Mouse (Mus musculus): ENCODE results near the gene Rcan2. TPM values are rescaled to one million over a fixed set of nuclear protein-coding genes. Genes with fewer than 3 reads are reported as not detected.

Gene Rcan2
- total RNA-seq, 2 experiments from 2014 or later = 40.3 to 80.7 TPM

GRCm38 (mm10) chr17:43959797-43960196 lies 158.6 kb downstream of the Rcan2 start:
- intact Hi-C loops (cut with DNase I) = no loop called here
- H3K27ac ChIP-seq = no peak overlapping the region
- DNase-seq = no peak
- TF ChIP-seq CTCF (IDR thresholded peaks at IDR 0.05) = no peak
- H3K4me3 ChIP-seq = no peak overlapping the region

DNA sequence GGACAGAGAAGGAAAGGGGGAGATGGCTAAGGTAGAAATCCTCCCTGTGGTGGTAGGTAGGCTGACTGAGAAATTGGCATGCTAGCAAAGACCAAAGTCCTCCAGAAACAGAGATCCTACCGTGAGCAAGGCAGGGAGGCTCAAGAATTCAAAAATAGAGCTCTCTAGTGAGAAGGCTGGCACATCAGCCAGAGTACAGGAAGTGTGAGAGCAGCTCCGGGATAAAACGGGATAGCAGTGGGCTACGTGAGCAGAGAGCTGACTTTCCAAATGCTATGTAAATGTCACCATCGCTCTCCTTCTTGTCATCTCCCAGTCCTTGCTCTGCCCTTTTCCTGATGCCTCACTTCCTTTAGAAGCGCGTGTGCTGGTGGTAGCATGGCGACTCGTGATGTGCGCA lies 168.8 kb downstream of the Rcan2 start:
- Histone ChIP-seq H3K4me3 (no peak overlapping the region), H3K27ac (no peak overlapping the region)
- intact Hi-C loops (cut with DNase I) = no loop called here
- no peak for TF ChIP-seq CTCF (IDR thresholded peaks at IDR 0.05)
- no peak for DNase-seq

DNA sequence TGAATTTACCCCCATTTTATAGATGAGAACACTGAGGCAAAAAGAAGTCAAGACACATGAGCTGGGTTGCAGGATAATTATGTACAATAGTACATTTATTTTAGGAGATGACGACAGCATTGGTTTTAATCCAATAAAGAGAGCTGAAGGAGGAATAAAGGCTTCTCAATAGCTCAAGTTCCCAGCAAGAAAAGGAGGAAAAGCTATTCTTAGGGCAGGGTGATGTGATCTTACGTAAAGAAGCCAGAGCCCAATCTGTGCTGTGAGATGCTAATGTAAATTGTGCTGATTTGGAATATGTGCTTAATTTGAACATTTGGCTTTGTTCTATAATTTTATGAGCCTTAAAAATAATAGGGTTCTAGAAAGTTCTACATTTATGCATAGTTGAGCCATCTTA lies 176.4 kb downstream of the Rcan2 start:
- intact Hi-C loops (cut with DNase I) = no loop called here

DNA sequence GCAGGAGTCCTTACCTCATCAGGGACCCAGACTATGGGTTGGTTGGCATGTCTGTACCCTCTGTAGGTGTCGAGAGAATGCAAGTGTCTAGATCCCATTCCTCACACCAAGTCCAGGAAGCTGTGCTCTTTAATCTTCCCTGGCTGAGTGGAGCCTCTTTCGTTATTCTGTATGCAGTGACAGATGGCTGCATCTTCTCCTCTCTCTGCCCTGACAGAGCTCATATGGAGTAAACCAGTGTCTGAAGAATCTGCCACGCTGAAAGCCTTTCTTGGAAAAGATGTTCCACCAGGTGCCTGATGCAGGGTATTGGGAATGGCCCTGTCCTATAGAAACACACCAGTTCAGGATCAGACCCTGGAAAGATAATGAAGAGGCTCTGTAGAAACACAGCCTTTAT lies 178.8 kb downstream of the Rcan2 start:
- no peak overlapping the region for H3K27ac ChIP-seq
- intact Hi-C loops (cut with DNase I) = no loop called here
- no peak for DNase-seq

More for the DNA sequence above, 176.4 kb downstream of the Rcan2 start:
- peak overlapping the region; percentile 48; the same call in 1 of the 2 replicates for H3K27ac ChIP-seq
- no peak overlapping the region for H3K4me3 ChIP-seq
- no peak for DNase-seq
- no peak for TF ChIP-seq CTCF (IDR thresholded peaks at IDR 0.05)

DNA sequence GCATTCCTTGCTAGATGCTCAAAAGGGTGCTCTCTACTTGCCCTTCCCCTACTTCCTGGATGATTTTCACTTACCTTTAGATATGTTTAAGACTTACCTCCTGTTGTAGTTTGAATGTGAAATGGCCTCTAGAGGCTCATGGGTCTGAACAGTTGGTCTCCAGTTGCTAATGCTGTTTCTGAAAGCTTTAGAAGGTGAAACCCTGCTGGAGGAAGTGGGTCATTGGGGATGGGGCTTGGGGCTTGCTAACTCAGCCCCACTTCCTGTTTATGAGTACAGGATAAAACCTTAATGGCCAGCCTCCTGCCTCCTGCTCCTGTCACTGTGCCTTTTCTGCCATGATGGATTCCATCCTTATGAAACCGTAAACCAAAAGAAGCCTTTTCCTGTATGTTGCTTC lies 181.4 kb downstream of the Rcan2 start:
- intact Hi-C loops (cut with DNase I) = no loop called here

More for the DNA sequence above, 178.8 kb downstream of the Rcan2 start:
- no peak overlapping the region for H3K4me3 ChIP-seq
- no peak for TF ChIP-seq CTCF (IDR thresholded peaks at IDR 0.05)

DNA sequence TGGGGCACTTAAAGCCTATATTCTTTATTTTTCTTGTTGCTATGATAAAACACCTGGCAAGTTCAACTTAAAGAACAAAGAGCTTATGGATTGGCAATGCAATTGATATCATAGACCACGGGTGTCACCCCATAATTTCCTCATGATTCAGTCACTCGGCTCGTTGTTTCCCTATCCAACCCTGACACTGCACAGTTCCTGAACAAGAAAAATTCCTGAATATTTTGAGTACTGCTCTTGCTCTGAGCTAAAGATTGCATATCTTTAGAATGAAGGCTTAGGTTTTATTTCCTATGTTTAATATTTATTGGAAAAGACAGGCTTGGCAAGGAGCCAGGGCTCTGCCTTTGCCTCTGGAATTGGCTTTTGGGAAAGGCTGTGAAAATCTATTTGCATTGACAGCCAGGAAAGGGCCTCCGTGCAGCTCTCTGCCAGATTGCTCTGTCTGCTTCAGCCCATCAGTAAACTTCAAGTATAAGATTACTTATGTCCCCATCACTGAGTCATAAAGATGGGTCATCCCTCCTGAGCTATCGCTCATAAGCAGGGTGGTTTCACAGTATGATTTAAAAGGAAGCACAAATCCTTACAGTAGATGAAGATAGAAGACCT lies 188.3 kb downstream of the Rcan2 start:
- no peak for DNase-seq
- intact Hi-C loops (cut with DNase I) = no loop called here
- no peak overlapping the region for H3K27ac ChIP-seq
- TF ChIP-seq CTCF (IDR thresholded peaks at IDR 0.05) = no peak
- H3K4me3 ChIP-seq = no peak overlapping the region

More for the DNA sequence above, 181.4 kb downstream of the Rcan2 start:
- Histone ChIP-seq H3K27ac (no peak overlapping the region), H3K4me3 (no peak overlapping the region)
- no peak for DNase-seq
- TF ChIP-seq CTCF (IDR thresholded peaks at IDR 0.05) = no peak

DNA sequence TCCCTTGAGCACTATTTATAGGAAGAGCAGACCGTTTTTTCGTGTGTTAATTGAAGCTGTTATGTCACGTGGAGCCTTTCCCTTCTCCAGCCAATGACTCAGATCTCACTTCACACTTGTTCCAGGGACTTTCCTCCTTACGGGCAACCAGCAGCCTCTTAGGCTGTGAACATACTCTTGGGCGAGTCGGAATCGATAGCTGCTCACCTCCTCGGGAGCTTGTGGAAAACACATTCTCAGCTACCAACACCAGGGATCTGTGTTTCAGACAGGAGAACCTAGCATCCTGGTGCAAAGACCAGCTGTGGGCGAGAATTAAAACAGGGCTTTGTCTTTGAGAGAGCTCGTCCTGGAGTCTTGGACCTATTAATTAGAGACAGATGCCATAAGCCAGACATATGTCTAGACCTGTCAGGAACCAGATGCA lies 189.8 kb downstream of the Rcan2 start:
- TF ChIP-seq CTCF (IDR thresholded peaks at IDR 0.05) = no peak
- H3K27ac ChIP-seq = peak overlapping the region; percentile 44; the same call in 1 of the 2 replicates
- intact Hi-C loops (cut with DNase I) = loop anchor here (5.0 kb wide), 1 partner anchor 36 kb away; no protein-coding TSS in a partner anchor
- peak overlapping the region; percentile 34 for H3K4me3 ChIP-seq
- DNase-seq = no peak

DNA sequence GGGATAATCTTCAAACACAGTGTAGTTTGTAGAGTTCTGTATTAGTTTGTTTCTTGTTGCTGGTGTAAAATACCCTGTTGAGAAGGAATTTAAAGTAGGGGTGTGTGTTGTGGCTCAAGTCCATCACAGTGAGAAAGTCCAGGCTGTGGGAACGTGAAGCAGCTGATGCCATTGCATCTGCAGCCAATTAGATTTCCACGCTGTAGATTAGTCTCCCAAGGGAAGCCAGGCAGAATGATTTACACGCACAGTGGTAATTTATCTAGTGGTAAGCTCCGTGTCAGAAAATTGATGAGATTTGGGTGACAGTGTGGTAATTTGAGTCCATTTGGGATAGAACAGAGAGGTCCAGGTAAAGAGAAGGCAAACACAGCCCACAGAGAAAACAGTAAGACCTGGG lies 192.9 kb downstream of the Rcan2 start:
- Histone ChIP-seq H3K27ac (no peak overlapping the region), H3K4me3 (no peak overlapping the region)
- TF ChIP-seq CTCF (IDR thresholded peaks at IDR 0.05) = no peak
- DNase-seq = no peak
- intact Hi-C loops (cut with DNase I) = loop anchor here (5.0 kb wide), 1 partner anchor 33 kb away; no protein-coding TSS in a partner anchor

- DNase-seq = no peak
- no peak overlapping the region for H3K27ac ChIP-seq
- intact Hi-C loops (cut with DNase I) = no loop called here
- H3K4me3 ChIP-seq = no peak overlapping the region
- no peak for TF ChIP-seq CTCF (IDR thresholded peaks at IDR 0.05)
Measured at GRCm38 (mm10) chr17:43997514-43997913, 196.4 kb downstream of the Rcan2 start.

- no peak for TF ChIP-seq CTCF (IDR thresholded peaks at IDR 0.05)
- no peak overlapping the region for H3K27ac ChIP-seq
- H3K4me3 ChIP-seq = no peak overlapping the region
- intact Hi-C loops (cut with DNase I) = no loop called here
- DNase-seq = no peak
Measured at GRCm38 (mm10) chr17:43998095-43998494, 196.9 kb downstream of the Rcan2 start.

DNA sequence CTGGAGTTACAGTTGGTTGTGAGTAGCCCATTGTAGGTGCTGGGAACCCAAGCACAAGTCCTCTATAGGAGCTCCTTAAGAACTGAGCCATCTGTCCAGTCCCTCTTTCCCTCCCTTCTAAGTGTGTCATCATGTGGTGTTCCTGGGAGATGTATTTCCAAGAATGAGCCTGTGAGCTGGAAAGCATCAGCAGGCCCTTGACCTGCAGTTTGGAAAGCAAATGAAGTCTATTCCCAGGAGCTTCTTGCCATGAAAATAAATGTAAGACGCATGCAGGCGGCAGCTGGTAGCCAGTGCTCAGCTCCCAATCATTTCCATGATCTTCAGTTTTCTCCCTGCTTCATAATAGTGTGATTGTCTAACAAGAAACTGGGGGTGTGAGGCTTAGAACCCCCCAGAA lies 203.2 kb downstream of the Rcan2 start:
- intact Hi-C loops (cut with DNase I) = no loop called here
- TF ChIP-seq CTCF (IDR thresholded peaks at IDR 0.05) = no peak
- no peak overlapping the region for H3K27ac ChIP-seq
- DNase-seq = no peak
- no peak overlapping the region for H3K4me3 ChIP-seq

- Histone ChIP-seq H3K4me3 (no peak overlapping the region), H3K27ac (no peak overlapping the region)
- intact Hi-C loops (cut with DNase I) = no loop called here
- no peak for TF ChIP-seq CTCF (IDR thresholded peaks at IDR 0.05)
- DNase-seq = no peak
Measured at GRCm38 (mm10) chr17:44007411-44007810, 206.3 kb downstream of the Rcan2 start.

DNA sequence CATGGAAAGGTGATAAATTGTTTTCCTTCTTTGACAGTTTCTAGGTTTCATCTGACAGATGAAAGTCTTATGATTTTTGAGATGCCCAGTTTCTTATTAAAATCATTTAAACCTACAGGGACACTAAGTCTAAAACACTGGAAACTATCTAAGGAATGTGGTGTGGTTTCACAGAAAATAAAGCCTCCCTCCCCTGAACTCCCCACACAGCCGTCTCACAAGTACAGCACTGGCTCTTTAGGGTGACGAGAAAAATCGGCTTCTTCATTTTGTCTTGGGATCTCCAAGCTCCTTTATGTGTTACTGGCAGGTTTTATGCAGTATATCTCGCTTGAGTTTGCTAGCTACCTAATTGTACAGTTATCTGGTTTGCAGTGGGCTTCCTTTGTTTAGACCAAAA lies 210.8 kb downstream of the Rcan2 start:
- no peak for TF ChIP-seq CTCF (IDR thresholded peaks at IDR 0.05)
- intact Hi-C loops (cut with DNase I) = no loop called here
- H3K27ac ChIP-seq = no peak overlapping the region
- H3K4me3 ChIP-seq = no peak overlapping the region
- DNase-seq = no peak

Measured in gastrocnemius, adult 2 months (tissue).